Mouse (Mus musculus): Measurements from ENCODE around the gene Pik3cb.

Gene Pik3cb

DNA sequence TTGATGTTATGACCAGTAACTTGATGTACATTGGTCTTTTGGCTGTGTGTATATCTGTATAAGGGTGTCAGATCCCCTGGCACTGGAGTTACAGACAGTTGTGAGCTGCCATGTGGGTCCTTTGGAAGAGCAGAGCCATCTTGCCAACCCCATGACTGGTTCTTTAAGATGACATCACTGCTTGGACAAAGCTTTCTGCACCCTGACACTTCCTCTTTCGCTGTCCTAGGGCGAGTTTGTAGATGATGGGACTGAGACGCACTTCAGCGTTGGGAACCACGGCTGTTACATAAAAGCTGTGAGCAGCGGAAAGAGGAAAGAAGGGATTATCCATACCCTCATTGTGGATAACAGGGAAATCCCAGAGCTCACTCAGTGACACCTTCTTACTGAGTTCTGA, 139.1 kb downstream of the Pik3cb start:
- no peak for DNase-seq (ENCODE audit: low read depth)

DNA sequence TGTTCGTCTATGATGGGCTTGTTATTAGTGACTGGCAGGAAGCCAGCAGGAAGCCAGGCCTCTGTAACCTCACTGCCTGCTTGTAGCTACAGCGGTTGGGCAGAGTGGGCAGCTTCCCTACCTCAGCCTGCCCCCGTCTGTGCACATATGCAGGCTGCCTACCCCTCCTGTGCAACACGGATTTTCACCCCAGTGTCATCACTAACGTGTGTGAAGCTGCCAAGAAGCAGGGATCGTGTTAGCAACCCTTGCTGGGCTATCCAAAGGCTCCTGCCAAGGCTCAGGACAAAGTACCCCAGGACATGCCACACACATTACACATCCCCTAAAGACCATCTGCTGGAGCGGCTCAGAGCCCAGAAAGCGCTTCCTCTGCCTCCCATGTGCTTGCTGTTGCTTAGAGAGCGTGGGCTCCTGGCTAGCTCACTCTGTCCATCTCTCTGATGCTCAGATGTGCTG, 140.5 kb downstream of the Pik3cb start:
- peak; percentile 71 for DNase-seq (ENCODE audit: low read depth)

DNA sequence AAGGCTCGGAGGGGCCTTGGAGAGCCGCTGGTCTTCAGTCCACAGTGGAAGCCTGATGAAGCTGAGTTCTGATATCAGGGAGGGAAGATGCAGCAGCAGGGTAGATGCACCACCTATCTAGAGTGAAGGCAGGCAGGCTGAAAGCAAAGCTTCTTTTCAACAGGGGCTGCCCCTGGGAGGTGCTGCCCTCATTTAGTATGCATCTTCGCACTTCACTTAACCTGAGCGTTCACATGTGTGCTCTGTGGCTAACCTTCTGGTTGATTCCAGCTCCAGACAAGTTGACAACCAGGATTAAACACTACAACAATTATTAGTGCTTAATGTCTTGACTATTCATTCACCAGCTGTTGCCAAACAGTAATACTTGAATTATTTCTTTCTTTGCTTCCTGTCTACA, 146.3 kb downstream of the Pik3cb start:
- no peak for DNase-seq (ENCODE audit: low read depth)

DNA sequence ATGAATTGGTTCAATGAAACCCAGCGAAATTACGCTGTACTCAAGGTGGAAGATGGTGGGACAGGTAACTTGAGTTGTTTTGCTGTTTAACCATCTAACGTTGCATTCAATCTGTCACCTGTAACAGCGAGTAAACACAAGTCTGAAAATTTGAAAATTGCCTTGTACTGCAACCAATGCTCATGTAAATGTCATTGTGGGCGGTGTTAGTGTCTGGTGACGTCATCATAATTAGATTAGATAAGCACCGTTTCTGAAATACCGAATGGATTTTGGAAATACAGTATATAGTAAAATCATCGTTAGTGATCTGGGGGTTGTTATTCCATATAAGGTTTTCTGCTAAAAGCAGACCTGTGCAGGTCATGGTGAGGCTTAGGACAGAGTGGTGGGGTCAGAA, 153.3 kb downstream of the Pik3cb start:
- peak; percentile 69 for DNase-seq (ENCODE audit: low read depth)

Data from 416B (cell line).